Mouse (Mus musculus): ENCODE results near the gene Tex22.

Tex22 gene

DNA sequence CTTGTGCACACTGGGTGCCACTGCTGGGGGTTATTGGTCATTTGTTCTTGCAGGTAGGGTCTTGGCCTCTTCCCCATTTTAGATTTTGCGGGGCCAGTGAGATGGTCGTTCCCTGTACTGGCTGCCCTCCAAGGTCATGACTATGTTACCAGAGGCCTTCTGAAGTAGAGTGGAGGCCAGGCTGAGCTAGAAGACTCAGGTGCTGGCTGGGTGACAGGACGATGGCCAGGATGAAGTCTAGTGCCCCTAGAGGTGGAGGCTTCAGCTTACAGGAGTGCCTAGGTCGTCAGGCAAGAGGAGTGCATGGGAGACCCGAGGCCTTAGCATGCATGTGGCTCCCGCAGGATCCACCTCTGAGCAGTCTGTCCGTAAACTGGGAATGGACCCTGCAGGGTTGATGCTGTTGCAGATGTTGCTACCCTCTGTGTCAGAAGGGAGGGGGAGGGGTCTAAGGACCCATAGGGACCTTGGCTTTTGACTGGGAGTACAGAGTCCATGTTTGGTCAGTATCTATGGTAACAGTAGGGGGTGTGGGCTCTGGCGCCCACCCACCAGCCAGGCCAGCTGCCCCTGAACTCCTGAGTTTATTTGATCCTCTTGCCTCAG, 29.6 kb downstream of the Tex22 start:
- no peaks in the 10 kb centered on the region for H3K27me3 ChIP-seq (ENCODE audit: control insufficient read depth, insufficient read depth, low read length, poor library complexity, severe bottlenecking)
- H3K36me3 ChIP-seq (ENCODE audit: control insufficient read depth, insufficient read depth, low read length, poor library complexity, severe bottlenecking) = no peaks in the 10 kb centered on the region
- peak; percentile 51 for DNase-seq (ENCODE audit: low read depth, low spot score)

DNA sequence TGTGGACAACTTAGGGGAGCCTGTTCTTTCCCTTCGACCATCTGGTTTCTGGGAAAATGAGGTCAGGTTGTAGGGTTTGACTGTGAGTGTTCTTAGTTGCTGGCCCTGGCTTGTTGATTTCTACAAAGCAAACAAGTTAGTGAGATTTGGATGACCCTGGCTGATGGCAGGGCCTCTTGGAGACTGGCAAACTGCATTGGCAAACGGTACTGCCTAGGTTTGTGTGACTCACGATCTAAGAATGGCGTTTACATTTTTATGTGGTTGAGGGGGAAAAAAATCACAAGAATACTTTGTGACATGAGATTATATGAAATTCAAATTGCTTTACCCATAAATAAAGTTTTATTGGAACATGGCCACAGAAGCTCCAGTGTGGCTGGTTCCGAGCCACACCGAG, 32.1 kb downstream of the Tex22 start:
- no peak for DNase-seq (ENCODE audit: low read depth, low spot score)
- Histone ChIP-seq H3K36me3 (ENCODE audit: control insufficient read depth, insufficient read depth, low read length, poor library complexity, severe bottlenecking) (no peaks in the 10 kb centered on the region), H3K27me3 (ENCODE audit: control insufficient read depth, insufficient read depth, low read length, poor library complexity, severe bottlenecking) (no peaks in the 10 kb centered on the region)

DNA sequence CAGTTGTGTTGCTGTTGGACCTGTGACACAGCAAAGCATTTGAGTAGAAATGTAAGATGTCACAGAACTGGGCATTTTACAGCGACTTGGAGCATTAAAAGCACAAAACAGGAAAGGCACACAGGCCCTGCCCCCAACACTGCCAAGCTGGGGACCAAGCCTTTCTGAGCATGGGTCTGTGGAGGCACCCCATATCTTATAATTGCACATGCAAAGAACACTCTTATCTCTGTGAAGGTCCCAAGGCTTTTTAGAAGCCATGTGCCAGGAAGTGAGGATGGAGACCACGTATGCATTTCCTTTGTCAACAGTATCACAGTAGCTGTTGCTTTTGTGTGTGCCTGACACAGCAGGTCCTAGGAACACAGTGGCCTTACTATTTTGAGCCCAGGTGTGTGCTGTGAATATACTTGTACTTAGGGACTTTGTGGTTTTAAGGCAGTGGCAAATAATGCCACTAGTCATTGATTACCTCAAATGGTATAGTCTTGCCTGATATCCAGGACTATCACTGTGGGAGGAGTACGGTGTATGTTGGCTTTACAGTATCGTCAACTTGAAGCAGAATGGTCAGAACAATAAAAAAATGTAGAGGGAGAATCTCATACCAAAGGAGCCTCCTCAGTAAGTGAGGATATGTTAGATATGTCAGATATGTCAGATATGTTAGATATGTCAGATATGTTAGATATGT, 33.3 kb downstream of the Tex22 start:
- no peak for DNase-seq (ENCODE audit: low read depth, low spot score)
- no peaks in the 10 kb centered on the region for H3K27me3 ChIP-seq (ENCODE audit: control insufficient read depth, insufficient read depth, low read length, poor library complexity, severe bottlenecking)
- no peaks in the 10 kb centered on the region for H3K36me3 ChIP-seq (ENCODE audit: control insufficient read depth, insufficient read depth, low read length, poor library complexity, severe bottlenecking)

DNA sequence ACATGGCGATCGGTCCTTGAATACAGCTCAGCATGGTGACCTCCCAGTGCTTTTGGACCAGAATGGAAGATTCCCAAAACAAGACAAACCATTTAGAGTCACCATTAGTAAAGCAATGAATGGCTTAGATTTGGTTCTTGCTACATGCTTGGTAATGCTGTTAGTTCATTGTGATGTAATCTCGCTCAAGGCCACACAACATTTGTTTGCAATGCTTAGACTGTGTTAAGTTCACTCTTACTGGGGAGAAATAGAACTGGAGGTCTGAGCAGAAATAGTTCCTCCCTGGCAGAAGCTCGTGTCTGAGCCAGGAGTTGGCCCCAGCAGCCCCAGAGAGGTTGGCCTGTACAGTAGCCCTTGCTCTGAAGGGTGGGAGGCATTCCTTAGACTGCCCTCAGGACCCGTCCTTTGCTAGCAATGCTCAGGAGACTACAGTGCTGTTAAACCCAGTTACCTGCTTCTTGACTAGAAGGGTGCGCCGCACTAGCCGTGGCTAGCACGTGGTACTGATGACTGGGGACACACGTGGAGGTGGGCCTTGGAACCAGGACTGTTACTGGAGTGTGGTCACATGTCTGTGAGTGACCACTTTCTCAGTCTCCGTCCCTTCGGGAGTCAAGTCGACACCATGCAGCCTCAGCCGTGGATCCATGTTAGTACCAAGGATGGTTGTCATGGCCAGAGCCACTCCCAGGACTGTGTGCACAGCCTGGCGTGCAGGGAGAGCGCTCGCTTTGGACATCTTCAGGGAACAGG, 34.4 kb downstream of the Tex22 start:
- DNase-seq (ENCODE audit: low read depth, low spot score) = no peak
- H3K27me3 ChIP-seq (ENCODE audit: control insufficient read depth, insufficient read depth, low read length, poor library complexity, severe bottlenecking) = no peaks in the 10 kb centered on the region

DNA sequence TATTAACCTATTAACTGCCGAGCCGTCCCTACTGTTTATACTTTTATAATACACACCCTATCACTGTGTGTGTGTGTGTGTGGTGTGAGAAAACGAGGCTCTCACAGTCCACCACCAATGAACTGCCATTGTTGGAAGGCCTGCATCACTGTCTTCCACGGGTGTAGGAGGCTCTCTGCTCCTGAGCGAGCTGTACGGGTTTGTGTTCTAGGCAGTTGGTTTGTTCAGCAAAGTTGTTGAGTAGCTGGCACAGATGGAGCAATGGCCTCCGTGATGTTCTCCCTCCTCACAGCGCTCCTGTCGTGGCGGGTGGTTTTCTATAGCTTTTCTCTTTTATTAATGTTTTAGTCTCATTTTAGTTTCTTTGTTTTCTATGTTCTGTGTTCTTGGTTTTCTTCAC, 35.5 kb downstream of the Tex22 start:
- no peak for DNase-seq (ENCODE audit: low read depth, low spot score)
- no peaks in the 10 kb centered on the region for H3K27me3 ChIP-seq (ENCODE audit: control insufficient read depth, insufficient read depth, low read length, poor library complexity, severe bottlenecking)
- H3K36me3 ChIP-seq (ENCODE audit: control insufficient read depth, insufficient read depth, low read length, poor library complexity, severe bottlenecking) = no peaks in the 10 kb centered on the region

More for the DNA sequence above, 34.4 kb downstream of the Tex22 start:
- H3K36me3 ChIP-seq (ENCODE audit: control insufficient read depth, insufficient read depth, low read length, poor library complexity, severe bottlenecking) = no peaks in the 10 kb centered on the region

DNA sequence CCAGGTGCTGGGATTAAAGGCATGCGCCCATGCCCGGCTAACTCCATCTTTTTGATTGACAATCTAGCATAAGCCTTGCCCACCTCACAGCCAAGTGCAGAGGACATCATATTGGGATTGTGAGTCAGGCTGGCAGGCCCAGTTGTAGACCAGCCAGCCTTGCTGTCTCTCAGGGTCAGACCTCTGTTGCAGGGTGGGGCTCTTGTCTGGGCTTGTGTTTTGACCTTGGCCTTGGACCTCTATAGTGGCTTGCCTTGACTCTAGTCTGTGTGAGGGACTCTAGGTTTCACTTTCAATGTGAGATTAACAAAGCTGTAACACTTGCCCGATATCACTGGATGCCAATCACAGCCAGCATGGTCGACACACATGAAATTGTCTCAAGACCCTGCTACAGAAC, 39.8 kb downstream of the Tex22 start:
- no peaks in the 10 kb centered on the region; the same call in none of the 2 replicates for H3K36me3 ChIP-seq (ENCODE audit: control insufficient read depth, insufficient read depth, low read length, poor library complexity, severe bottlenecking)
- DNase-seq (ENCODE audit: low read depth, low spot score) = no peak
- no peaks in the 10 kb centered on the region for H3K27me3 ChIP-seq (ENCODE audit: control insufficient read depth, insufficient read depth, low read length, poor library complexity, severe bottlenecking)

DNA sequence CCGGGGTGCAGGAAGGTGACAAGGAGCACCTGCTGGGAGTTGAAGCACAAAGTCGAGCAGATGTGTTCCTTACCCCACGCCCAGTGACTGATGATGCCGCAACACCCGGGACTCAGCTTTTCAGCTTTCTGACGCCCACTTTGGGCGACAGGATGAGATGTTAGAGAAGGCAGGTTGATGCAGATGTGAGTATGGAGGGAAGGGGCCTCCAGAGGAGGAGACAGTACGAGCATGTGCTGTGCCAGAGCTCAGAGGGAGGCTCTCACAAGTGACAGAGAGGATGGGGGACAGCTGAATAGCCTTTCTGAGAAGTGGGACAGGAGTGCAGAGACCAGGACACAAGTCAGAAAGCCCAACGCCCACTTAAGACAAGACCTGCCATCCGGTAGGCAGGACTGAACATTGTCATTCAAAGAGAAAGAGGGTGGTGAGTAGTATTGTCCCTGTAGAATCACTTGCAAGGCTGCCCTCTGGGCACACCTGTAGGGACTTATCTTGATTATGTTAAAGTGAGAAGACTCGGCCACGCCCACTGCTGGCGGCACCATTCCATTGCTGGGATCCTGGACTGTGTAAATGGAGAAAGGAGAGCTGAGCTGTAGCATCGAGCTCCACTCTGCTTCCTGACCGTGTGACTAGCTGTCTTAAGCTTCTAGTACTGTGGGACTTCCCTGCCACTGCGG, 40.7 kb downstream of the Tex22 start:
- Histone ChIP-seq H3K36me3 (ENCODE audit: control insufficient read depth, insufficient read depth, low read length, poor library complexity, severe bottlenecking) (no peaks in the 10 kb centered on the region; the same call in none of the 2 replicates), H3K27me3 (ENCODE audit: control insufficient read depth, insufficient read depth, low read length, poor library complexity, severe bottlenecking) (no peaks in the 10 kb centered on the region)
- DNase-seq (ENCODE audit: low read depth, low spot score) = no peak

DNA sequence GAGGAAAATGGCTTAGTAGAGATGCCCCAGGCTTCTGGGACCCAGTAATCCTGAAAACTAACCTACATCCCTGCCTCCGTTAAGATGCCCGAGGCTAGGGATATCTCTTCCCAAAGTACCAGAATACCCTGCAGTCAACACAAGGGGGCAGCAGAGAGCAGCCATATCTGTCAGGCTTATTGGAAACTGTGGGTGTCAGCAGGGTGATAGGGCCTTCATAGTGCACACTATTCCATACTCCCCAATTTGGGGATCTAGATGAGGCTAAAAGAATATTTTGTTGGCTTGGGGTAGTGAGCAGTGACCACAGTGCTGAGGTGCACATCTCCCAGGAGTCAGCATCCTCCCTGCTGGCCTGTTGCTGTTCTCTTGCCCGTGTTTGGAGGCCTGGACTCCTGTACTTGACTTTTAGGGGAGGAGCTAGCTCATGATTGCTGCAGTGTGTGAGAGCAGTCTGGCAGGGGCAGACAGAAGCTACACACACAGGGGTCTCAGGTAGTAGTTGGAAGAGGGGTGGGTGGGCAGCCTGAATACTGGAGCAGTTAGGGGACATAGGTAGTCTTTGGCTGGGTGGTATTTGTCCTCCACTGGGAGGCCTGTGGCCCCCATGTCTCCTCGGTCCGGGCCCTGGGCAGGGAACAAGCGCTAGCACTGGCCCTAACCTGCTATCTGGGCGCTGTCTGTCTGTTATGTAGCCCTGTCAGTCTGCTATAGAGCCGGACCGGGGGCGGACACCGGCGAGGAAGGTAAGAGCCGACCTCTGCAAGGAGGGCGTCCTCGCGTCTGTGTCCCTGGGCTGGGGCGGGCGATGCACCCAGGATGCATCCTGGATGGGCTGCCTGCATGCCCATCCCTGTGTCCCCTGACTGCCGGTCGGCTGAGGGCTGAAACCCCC, 45.5 kb downstream of the Tex22 start:
- DNase-seq (ENCODE audit: low read depth, low spot score) = peak; percentile 81
- Histone ChIP-seq H3K36me3 (ENCODE audit: control insufficient read depth, insufficient read depth, low read length, poor library complexity, severe bottlenecking) (no peaks in the 10 kb centered on the region; the same call in none of the 2 replicates), H3K27me3 (ENCODE audit: control insufficient read depth, insufficient read depth, low read length, poor library complexity, severe bottlenecking) (no peaks in the 10 kb centered on the region)

DNA sequence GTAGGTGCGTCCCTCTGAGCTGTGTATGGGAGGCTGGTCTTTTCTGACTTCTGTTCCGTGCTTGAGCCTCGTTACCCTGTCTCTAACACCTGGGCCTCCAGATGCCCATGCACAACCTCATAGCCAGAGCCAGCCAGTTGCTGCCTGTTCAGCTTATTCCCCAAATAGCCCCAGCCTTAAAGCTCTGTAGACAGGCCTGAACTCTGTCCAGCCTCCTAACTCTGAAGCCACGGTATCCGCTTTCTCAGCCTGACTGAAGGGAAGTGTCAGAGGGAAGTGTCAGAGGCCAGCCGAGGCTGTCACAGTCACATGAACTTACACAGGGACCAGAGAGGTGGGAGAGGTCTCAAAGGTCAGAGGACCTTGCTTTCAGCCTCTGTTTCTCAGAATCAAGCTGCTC, 50.4 kb downstream of the Tex22 start:
- DNase-seq (ENCODE audit: low read depth, low spot score) = no peak
- H3K27me3 ChIP-seq (ENCODE audit: control insufficient read depth, insufficient read depth, low read length, poor library complexity, severe bottlenecking) = no peaks in the 10 kb centered on the region
- H3K36me3 ChIP-seq (ENCODE audit: control insufficient read depth, insufficient read depth, low read length, poor library complexity, severe bottlenecking) = no peaks in the 10 kb centered on the region; the same call in 1 of the 2 replicates

DNA sequence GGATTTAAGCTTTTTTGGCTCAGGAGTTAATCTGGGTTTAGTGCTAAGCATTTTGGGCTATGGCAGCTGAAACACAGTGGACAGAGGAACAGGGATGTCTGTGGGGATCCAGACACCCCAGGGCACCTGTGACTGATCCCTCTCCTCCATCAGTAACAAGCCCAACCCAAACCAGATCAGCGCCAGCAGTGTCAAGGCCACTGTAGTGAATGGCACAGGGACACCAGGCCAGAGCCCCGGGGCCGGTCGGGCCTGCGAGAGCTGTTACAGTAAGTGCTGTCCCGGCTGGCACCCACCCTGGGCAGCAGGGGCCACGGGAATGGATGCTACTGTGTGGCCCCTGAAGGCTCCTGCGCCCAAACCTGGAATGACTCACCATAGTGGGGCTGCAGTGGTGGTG, 56.4 kb downstream of the Tex22 start:
- DNase-seq (ENCODE audit: low read depth, low spot score) = no peak
- H3K36me3 ChIP-seq (ENCODE audit: control insufficient read depth, insufficient read depth, low read length, poor library complexity, severe bottlenecking) = peaks cover 2% of the 10 kb centered on the region
- H3K27me3 ChIP-seq (ENCODE audit: control insufficient read depth, insufficient read depth, low read length, poor library complexity, severe bottlenecking) = no peaks in the 10 kb centered on the region

DNA sequence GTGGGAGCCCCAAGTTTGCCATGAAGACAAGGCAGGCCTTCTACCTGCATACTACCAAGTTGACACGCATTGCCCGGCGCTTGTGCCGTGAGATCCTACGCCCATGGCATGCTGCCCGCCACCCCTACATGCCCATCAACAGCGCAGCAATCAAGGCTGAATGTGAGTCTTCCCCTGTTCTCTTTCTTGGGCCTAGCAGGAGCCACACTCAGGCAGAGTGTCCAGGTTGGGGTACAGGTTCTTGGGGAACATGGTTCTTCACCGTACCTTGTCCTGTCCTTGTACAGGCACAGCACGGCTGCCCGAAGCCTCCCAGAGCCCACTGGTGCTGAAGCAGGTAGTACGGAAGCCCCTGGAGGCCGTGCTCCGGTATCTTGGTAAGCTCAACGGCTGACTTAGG, 57.3 kb downstream of the Tex22 start:
- Histone ChIP-seq H3K36me3 (ENCODE audit: control insufficient read depth, insufficient read depth, low read length, poor library complexity, severe bottlenecking) (peaks cover 4% of the 10 kb centered on the region), H3K27me3 (ENCODE audit: control insufficient read depth, insufficient read depth, low read length, poor library complexity, severe bottlenecking) (no peaks in the 10 kb centered on the region)
- no peak for DNase-seq (ENCODE audit: low read depth, low spot score)

DNA sequence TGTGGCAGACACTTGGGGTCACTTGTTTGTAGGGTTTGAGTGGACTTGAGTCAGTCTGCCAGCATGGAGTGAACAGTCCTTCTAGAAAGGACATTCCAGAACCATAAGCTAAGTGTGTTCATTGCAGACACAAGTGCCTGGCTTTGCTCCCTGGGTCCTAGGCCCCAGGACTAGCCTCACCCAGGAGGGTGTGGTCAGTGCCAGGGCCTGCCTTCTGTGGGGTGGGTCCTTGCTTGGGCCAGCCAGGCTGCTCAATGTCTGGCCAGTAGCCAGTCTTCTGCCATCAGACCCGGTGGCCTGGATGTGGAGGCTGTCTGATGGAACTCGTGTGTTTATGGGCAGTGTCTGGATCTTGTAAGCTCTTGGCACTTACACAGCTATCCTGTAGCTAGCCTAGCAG, 58.3 kb downstream of the Tex22 start:
- Histone ChIP-seq H3K27me3 (ENCODE audit: control insufficient read depth, insufficient read depth, low read length, poor library complexity, severe bottlenecking) (no peaks in the 10 kb centered on the region), H3K36me3 (ENCODE audit: control insufficient read depth, insufficient read depth, low read length, poor library complexity, severe bottlenecking) (peaks cover 4% of the 10 kb centered on the region)
- no peak for DNase-seq (ENCODE audit: low read depth, low spot score)

DNA sequence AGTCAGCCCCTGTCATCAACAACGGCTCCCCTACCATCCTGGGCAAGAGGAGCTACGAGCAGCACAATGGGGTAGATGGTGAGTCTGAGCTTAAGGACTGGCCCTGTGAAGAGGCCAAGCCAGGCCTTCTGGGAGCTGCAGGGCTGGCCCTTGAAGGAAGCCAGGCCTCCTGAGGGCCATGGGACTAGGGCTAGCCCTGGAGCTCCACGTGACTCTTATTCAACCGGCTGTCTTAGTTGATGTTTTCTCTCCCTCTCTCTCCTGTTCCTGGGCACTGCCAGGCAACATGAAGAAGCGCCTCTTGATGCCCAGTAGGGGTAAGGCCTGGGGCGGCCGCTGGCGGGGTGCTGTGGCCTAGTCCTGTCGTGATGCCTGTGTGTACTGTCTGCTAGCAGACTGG, 59.0 kb downstream of the Tex22 start:
- H3K27me3 ChIP-seq (ENCODE audit: control insufficient read depth, insufficient read depth, low read length, poor library complexity, severe bottlenecking) = no peaks in the 10 kb centered on the region
- DNase-seq (ENCODE audit: low read depth, low spot score) = no peak
- H3K36me3 ChIP-seq (ENCODE audit: control insufficient read depth, insufficient read depth, low read length, poor library complexity, severe bottlenecking) = peaks cover 4% of the 10 kb centered on the region

DNA sequence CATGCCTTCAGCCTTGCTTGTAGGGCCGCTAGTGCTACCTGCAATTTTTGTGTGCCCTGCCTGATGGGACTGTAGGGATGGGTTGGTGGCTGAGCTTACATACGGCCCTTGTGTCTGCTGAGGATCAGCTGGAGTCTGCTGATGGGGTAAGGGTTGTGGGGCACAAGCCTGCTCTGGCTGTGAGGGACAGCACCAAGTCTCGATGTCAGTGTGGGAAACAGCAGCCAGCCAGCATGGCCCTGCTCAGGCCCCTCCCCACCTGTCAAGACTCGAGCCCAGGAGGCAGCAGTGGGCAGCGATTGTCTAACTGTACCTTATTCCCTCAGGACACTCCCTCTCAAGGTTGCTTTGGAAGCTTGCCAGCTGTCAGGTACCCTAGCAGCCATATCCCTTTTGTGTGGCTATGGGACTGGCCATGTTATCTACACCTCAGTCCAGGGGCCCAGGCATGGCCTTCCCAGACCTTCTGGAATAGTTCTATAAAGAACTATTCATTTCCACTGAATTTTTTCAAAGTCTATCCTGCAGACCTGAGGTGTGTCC, 59.6 kb downstream of the Tex22 start:
- H3K27me3 ChIP-seq (ENCODE audit: control insufficient read depth, insufficient read depth, low read length, poor library complexity, severe bottlenecking) = no peaks in the 10 kb centered on the region
- peaks cover 4% of the 10 kb centered on the region for H3K36me3 ChIP-seq (ENCODE audit: control insufficient read depth, insufficient read depth, low read length, poor library complexity, severe bottlenecking)
- no peak for DNase-seq (ENCODE audit: low read depth, low spot score)
